Mouse (Mus musculus): Measurements from ENCODE around the gene Dhx37. TPM values are rescaled to one million over a fixed set of nuclear protein-coding genes. Genes with fewer than 3 reads are reported as not detected.
A peak's percentile ranks its signal among the peaks of the same experiment; 100 is the strongest.

The Dhx37 gene
- 10 to 100 TPM; 15.2 to 15.6 TPM for total RNA-seq (2021)
- long read RNA-seq, experiment 1, full-length matches to known transcripts: 7 of 11 reads
- long read RNA-seq, experiment 1, partial matches to known transcripts: 0 of 11 reads
- long read RNA-seq, experiment 1, other reads (novel, unspliced or antisense): 4 of 11 reads
- long read RNA-seq, experiment 2, full-length matches to known transcripts: 11 of 16 reads
- long read RNA-seq, experiment 2, partial matches to known transcripts: 2 of 16 reads
- long read RNA-seq, experiment 2, other reads (novel, unspliced or antisense): 3 of 16 reads

DNA sequence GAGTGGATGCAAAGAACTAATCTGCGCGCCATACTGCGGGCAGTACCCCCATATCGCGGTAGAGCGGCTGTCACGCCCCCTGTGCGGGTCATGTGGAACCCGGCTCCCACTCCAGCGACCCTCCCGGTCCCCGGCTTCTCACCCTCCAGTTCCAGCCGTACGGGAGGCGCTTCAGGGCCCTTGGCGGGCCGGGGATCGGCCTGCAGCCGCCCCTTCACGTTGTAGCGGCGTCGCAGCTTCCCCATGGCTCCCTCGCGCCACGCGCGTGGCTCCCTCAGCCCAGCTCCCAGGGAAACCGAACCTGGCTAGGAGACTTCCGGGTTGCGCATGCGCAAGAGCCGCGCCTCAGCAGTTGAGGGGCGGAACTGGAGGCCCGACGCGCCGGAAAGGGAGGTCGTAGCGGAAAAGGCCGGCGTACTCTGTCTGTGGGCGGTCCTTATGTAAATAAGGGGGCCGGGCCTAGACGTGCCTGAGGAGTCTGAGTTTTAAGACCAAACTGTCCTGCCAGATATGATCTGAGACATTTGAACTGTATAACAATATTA lies at the start of gene Dhx37:
Gene Dhx37 (minus strand): TSS at position 329 of the 545 bp plus-strand sequence.
- DNase-seq (ENCODE audit: low spot score in 2 of 2): peak; percentile 94
- no peak for TF ChIP-seq CTCF (conservative IDR thresholded peaks at IDR 0.05)
- H3K4me3 ChIP-seq: peak within 1 kb of the TSS; percentile 67
- H3K27ac ChIP-seq: peak within 1 kb of the TSS; percentile 76

DNA sequence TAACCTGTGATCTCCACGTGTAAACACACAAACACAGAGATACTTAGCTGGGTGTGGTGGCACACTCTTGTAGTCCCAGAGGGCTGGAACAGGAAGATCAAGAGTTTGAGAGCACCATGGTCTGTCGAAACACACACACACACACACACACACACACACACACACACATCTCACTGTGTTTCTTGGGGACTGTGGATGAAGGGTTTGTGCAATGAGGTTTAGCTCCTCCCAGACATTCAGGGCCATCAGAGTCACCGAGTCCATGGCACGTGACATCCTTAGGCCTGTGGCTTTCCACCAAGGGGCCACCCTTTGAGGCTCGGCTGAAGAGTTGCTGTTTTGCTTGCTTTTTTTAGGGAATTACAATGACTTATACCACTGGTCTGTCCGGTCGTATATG lies 48.6 kb upstream of the Dhx37 start:
- H3K4me3 ChIP-seq: no peak overlapping the region
- DNase-seq (ENCODE audit: low spot score in 2 of 2): no peak
- TF ChIP-seq CTCF (conservative IDR thresholded peaks at IDR 0.05): no peak
- H3K27ac ChIP-seq: no peak overlapping the region

DNA sequence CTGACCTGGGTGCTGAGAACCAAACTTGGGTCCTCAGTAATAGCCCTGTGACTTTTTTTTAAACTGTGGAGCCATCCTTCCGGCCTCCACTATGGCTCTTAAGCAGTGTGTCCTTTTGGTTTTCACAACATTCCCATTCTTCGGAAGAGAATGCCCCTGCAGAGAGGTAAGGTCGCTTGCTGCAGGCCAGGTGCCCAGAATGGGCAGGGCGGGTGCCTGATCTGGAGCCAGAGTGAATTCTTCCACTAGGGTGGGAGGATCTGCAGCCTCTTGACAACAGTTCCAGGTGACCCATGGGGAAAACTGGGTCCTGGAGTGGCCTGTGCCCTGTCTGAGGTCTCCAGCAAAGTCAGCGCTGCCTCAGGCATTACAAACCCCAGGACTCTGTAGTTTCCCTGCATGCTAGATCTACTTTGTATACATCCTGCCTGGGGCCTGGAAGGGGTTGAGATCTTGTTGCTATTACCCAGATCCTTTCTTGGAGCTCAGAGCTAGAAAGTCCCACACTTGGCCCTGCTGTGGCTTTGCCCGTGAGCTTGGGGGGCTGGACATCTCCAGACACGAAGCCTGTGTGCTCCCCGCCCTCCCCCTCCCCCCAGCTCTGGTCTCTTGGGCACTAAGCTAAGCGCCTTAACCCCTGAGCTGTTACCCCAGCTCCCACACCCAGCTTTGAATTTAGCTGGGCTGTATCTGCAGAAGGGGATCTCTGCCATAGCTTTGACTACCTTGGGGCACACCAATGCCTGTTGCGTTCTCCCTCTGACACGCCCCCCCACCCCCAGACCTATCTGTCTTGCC lies 46.7 kb upstream of the Dhx37 start:
- Histone ChIP-seq H3K4me3 (no peak overlapping the region), H3K27ac (no peak overlapping the region)
- no peak for TF ChIP-seq CTCF (conservative IDR thresholded peaks at IDR 0.05)
- no peak for DNase-seq (ENCODE audit: low spot score in 2 of 2)

DNA sequence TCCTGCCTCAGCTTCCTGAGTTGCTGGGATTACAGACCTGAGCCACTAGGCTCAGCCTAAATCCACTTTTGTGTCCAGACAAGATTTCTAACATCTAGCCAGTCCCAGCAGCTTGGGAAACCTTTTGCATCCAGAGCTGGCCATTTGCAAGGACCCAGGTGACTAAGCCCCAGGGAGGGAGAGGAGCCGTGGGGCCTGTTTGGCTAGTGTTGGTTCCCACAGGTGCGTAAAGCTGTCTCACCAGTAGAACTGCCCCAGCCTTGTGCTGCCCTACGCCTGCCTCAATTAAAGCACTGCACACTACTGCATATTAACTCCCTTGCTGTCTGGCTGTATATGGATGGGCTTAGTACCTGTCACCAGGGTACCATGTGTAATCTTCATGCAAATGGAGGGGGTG lies 45.5 kb upstream of the Dhx37 start:
- TF ChIP-seq CTCF (conservative IDR thresholded peaks at IDR 0.05): no peak
- Histone ChIP-seq H3K4me3 (no peak overlapping the region), H3K27ac (no peak overlapping the region)
- no peak for DNase-seq (ENCODE audit: low spot score in 2 of 2)

DNA sequence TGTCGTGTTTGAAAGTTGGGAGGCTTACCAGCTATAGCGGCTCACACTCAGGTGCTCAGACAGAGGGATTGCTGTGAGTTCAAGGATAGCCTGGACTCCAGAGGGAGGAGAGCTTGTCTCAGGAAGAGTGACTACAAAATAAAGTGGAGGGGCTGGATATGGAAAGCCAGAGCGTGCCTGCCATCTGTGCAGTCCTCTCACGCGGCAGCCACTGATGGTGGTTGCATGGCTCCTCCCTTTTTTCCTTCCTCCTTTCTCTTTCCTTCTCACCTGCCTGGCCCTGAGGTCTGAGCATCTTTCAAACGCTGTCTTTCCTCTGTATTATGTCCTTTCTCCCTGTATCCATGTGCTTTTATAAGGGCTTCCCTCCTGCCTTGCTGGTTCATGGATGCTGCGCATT lies 44.1 kb upstream of the Dhx37 start:
- TF ChIP-seq CTCF (conservative IDR thresholded peaks at IDR 0.05): no peak
- H3K4me3 ChIP-seq: peak overlapping the region; percentile 88
- no peak for DNase-seq (ENCODE audit: low spot score in 2 of 2)
- peak overlapping the region; percentile 89 for H3K27ac ChIP-seq

DNA sequence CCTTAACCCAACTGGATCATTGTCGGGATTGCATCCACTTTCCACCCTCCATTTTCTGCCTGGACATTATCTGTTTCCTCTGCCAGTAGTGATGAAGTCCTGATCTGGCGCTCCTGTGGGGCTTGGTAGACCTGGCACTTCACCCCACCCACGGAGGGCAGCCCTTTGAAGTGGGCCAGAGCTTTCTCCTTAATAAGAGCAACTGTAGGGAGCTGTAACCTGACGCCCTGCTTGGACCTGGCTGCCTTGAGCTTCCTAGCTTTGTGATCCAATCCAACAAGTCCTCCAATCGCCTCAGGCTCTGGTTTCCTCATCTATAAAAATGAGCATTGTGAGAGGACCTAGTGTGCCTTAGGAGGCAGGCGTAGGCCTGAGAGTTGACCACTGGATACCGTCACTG lies 43.6 kb upstream of the Dhx37 start:
- no peak for DNase-seq (ENCODE audit: low spot score in 2 of 2)
- TF ChIP-seq CTCF (conservative IDR thresholded peaks at IDR 0.05): no peak
- H3K27ac ChIP-seq: peak overlapping the region; percentile 89
- H3K4me3 ChIP-seq: peak overlapping the region; percentile 88

DNA sequence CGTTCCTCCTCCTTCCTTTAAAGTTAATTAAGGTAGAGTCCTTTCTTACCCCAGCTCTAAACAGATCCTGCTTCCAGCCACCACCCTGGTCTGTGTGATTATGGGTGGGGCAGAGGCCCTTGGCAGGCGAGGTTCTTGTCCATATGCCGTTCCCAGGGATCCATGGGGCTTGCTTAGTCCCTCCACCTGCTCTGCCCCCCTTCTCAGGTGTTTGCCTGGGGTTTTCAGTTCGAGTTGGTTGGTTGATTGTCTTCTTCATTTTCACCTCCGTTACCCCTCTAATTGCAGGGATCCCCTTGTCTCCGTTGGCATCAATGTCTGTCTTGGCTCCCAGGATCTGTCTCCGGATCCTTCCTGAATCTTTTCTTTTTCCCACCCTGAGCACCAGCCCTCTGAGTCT lies 42.9 kb upstream of the Dhx37 start:
- DNase-seq (ENCODE audit: low spot score in 2 of 2): no peak
- peak overlapping the region; percentile 88 for H3K4me3 ChIP-seq
- peak overlapping the region; percentile 89 for H3K27ac ChIP-seq
- no peak for TF ChIP-seq CTCF (conservative IDR thresholded peaks at IDR 0.05)

DNA sequence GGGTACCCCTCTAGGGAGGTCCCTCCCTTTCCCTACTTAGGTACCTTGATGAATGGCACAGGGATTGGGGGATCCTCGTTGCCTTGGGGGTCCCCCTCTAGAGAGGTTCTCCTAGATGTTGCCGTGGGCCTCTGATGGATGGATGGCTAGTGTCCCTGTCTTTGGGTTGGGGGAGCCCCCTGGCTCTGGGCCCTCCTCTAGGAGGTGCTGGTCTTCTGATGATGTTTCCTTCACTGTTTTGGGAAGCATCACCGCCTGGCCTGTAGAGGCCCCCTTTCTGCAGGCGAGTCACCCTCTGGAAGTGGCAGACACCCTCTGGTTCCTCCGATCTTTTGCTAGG lies 42.3 kb upstream of the Dhx37 start:
- no peak for DNase-seq (ENCODE audit: low spot score in 2 of 2)
- Histone ChIP-seq H3K4me3 (peak overlapping the region; percentile 88), H3K27ac (peak overlapping the region; percentile 89)
- peak; percentile 58 for TF ChIP-seq CTCF (conservative IDR thresholded peaks at IDR 0.05)

- TF ChIP-seq CTCF (conservative IDR thresholded peaks at IDR 0.05): no peak
- Histone ChIP-seq H3K4me3 (peak within 1 kb of the TSS; percentile 88), H3K27ac (peak within 1 kb of the TSS; percentile 89)
- DNase-seq (ENCODE audit: low spot score in 2 of 2): peak; percentile 97 to 99
Measured at GRCm38 (mm10) chr5:125475601-125476285, 41.8 kb upstream of the Dhx37 start, which contains the start of gene Aacs. Gene Aacs, plus strand, starts transcription at chr5:125475814.

DNA sequence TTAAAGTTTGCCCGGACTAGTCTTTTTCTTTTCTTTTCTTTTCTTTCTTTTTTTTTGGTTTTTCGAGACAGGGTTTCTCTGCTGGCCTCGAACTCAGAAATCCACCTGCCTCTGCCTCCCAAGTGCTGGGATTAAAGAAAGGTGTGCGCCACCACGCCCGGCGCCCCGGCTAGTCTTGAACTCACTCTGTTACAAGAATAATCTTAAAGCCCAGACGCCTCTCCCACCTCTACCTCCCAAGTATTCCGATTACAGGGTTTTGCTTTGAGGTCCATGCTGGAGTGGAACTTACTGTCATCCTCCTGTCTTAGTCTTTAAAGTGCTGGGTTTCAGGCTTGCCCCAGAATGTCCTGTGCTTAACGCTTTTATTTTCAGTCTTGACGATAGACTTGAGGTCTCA lies 41.1 kb upstream of the Dhx37 start:
- Histone ChIP-seq H3K4me3 (peak overlapping the region; percentile 88), H3K27ac (peak overlapping the region; percentile 89)
- DNase-seq (ENCODE audit: low spot score in 2 of 2): no peak
- no peak for TF ChIP-seq CTCF (conservative IDR thresholded peaks at IDR 0.05)

DNA sequence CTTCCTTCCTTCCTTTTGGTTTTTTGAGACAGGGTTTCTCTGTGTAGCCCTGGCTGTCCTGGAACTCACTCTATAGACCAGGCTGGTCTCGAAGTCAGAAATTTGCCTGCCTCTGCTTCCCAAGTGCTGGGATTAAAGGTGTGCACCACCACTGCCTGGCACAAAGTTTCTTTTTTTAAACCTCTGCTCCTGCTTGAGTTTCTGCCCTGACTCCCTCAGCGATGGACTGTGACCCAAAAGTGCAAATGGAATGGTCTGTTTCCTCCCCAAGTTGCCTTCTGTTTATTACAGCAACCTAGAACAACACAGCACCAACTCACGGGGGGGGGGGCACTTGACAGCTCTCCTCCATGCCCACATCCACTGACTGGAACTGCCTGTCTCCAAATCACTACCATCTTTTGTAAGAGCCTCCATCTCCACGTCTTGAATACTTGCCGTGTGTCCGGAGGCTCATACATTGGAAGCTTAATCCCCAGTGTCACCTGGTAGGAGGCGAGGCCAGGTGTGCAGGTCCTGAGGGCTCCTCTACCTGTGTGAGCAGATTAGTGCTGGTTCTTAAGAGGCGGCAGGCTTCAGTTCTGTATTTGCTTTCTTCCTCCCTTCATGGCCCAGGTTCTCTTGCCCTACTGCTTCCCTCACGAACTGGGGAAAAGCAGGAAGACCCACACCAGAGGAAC lies 39.0 kb upstream of the Dhx37 start:
- TF ChIP-seq CTCF (conservative IDR thresholded peaks at IDR 0.05): no peak
- Histone ChIP-seq H3K4me3 (no peak overlapping the region), H3K27ac (no peak overlapping the region)
- no peak for DNase-seq (ENCODE audit: low spot score in 2 of 2)

- no peak for TF ChIP-seq CTCF (conservative IDR thresholded peaks at IDR 0.05)
- Histone ChIP-seq H3K4me3 (no peak overlapping the region), H3K27ac (no peak overlapping the region)
- DNase-seq (ENCODE audit: low spot score in 2 of 2): no peak
Measured at GRCm38 (mm10) chr5:125470713-125471112, 36.8 kb upstream of the Dhx37 start.
